ENCODE assay signal across 11 mouse cellular contexts in the genomic region with DNA sequence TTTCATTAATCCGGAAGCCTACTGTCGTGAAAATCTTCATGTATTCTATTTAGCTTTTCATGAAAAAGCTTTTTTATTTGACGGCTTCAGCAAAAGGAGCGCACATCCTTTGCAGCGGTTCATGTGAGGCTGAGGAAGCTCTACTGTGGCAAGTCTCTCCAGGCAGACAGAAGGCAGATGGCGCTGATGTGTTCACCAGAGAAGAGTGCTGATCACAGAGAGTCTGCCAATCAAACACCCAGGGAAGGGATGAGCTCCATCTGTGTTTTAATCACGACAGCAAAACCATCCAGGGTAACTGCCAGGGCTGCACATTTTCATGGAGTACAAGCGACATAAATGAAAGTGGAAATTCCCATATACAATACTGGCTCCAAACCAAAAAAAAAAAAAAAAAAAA.
DNase-seq lines count a peak whose midpoint lies in the region; ATAC-seq and TF ChIP-seq lines count a peak whose summit lies in the region.
"Had no signal": no experiment of that assay in that cellular context is flagged by ENCODE, and none has a peak within 500 bp of the region (broad histone marks: within the 10 kb centered on the region; RNA-seq: fewer than 3 reads in every experiment).

No protein-coding gene starts in this region.

- intact Hi-C loops in left cerebral cortex, adult 2 months (cut with DNase I): loop anchor here (5.0 kb wide), 1 partner anchor 360 kb away; no protein-coding TSS in a partner anchor

- H3K4me2 ChIP-seq in midbrain, embryonic 14.5 days (ENCODE audit: low read length): no peak overlapping the region
- no peak overlapping the region for H3K4me2 ChIP-seq in stomach, postnatal 0 days (replicated peaks; ENCODE audit: low read depth)
- H3K4me2 ChIP-seq: heart, embryonic 13.5 days; lung, embryonic 14.5 days had no signal

- H3K4me1 ChIP-seq in midbrain, embryonic 14.5 days (ENCODE audit: control insufficient read depth, insufficient read depth, low read length): no peaks in the 10 kb centered on the region
- no peaks in the 10 kb centered on the region for H3K4me1 ChIP-seq in midbrain, embryonic 10.5 days
- no peaks in the 10 kb centered on the region for H3K4me1 ChIP-seq in stomach, postnatal 0 days (replicated peaks; ENCODE audit: control insufficient read depth, insufficient read depth)

- DNase-seq in midbrain, embryonic 14.5 days: peak; percentile 67
- no peak for DNase-seq in midbrain, embryonic 10.5 days (ENCODE audit: low spot score)
- DNase-seq in frontal cortex, postnatal 14 days (ENCODE audit: low spot score in 2 of 2): peak; percentile 49 to 72
- DNase-seq in left cerebral cortex, adult 2 months (ENCODE audit: extremely low spot score in 1 of 2, low spot score in 2 of 2): peak; percentile 53 to 65
- DNase-seq in stomach, postnatal 0 days (ENCODE audit: low spot score): no peak
- DNase-seq in gastrocnemius, postnatal 4 days (ENCODE audit: low spot score in 2 of 2): no peak
- DNase-seq in gastrocnemius, postnatal 10 days: no peak
- DNase-seq: lung, embryonic 14.5 days; thymus, postnatal 4 days had no signal

- no peak overlapping the region for H3K9ac ChIP-seq in midbrain, embryonic 14.5 days (replicated peaks; ENCODE audit: low read length)
- H3K9ac ChIP-seq in stomach, postnatal 0 days (ENCODE audit: low read length): no peak overlapping the region
- H3K9ac ChIP-seq: heart, embryonic 13.5 days; lung, embryonic 14.5 days had no signal

- TF ChIP-seq EP300 in stomach, postnatal 0 days (optimal IDR thresholded peaks at IDR 0.05): no peak

- H3K27ac ChIP-seq in midbrain, embryonic 14.5 days (replicated peaks; ENCODE audit: low read depth, low read length): no peak overlapping the region
- no peak overlapping the region for H3K27ac ChIP-seq in midbrain, embryonic 10.5 days (replicated peaks)
- no peak overlapping the region for H3K27ac ChIP-seq in left cerebral cortex, adult 2 months
- H3K27ac ChIP-seq in stomach, postnatal 0 days (replicated peaks): no peak overlapping the region
- H3K27ac ChIP-seq: heart, embryonic 13.5 days had no signal

- no peaks in the 10 kb centered on the region for H3K36me3 ChIP-seq in midbrain, embryonic 14.5 days (ENCODE audit: control insufficient read depth, insufficient read depth, low read length)
- H3K36me3 ChIP-seq in midbrain, embryonic 10.5 days: no peaks in the 10 kb centered on the region
- H3K36me3 ChIP-seq in stomach, postnatal 0 days (ENCODE audit: control insufficient read depth, insufficient read depth, low read length): no peaks in the 10 kb centered on the region

- H3K27me3 ChIP-seq in midbrain, embryonic 14.5 days (ENCODE audit: control insufficient read depth, insufficient read depth, low read length): no peaks in the 10 kb centered on the region
- no peaks in the 10 kb centered on the region for H3K27me3 ChIP-seq in midbrain, embryonic 10.5 days (ENCODE audit: low read depth, poor library complexity, severe bottlenecking)
- no peaks in the 10 kb centered on the region for H3K27me3 ChIP-seq in stomach, postnatal 0 days (ENCODE audit: control insufficient read depth, insufficient read depth, low read length)
- H3K27me3 ChIP-seq: heart, embryonic 13.5 days; Patski had no signal

- ATAC-seq in midbrain, embryonic 14.5 days (ENCODE audit: low FRiP score, low TSS enrichment): peak; percentile 53; the same call in 1 of the 2 replicates
- no peak for ATAC-seq in stomach, postnatal 0 days (ENCODE audit: low FRiP score, low TSS enrichment)
- ATAC-seq: Patski had no signal

- 66% methylated on average over 8 of the region's 8 CpGs for WGBS in midbrain, embryonic 14.5 days
- WGBS in midbrain, embryonic 10.5 days: 86% methylated on average over 8 of the region's 8 CpGs
- 87% methylated on average over 8 of the region's 8 CpGs for WGBS in stomach, postnatal 0 days

- no peaks in the 10 kb centered on the region for H3K9me3 ChIP-seq in midbrain, embryonic 14.5 days (ENCODE audit: control insufficient read depth, low read length)
- H3K9me3 ChIP-seq in midbrain, embryonic 10.5 days (replicated peaks): no peaks in the 10 kb centered on the region
- no peaks in the 10 kb centered on the region for H3K9me3 ChIP-seq in stomach, postnatal 0 days (ENCODE audit: control insufficient read depth, low read length)
- H3K9me3 ChIP-seq: heart, embryonic 13.5 days had no signal

- no peak overlapping the region for H3K4me3 ChIP-seq in midbrain, embryonic 14.5 days (replicated peaks; ENCODE audit: low read depth, low read length)
- no peak overlapping the region for H3K4me3 ChIP-seq in midbrain, embryonic 10.5 days
- no peak overlapping the region for H3K4me3 ChIP-seq in left cerebral cortex, adult 2 months
- H3K4me3 ChIP-seq in stomach, postnatal 0 days (ENCODE audit: low read depth, low read length): no peak overlapping the region
- H3K4me3 ChIP-seq: heart, embryonic 13.5 days had no signal

- TF ChIP-seq CTCF in left cerebral cortex, adult 2 months (IDR thresholded peaks at IDR 0.05): peak; percentile 48
- peak; percentile 15; the same call in 1 of the 2 replicates for TF ChIP-seq CTCF in stomach, postnatal 0 days (IDR thresholded peaks at IDR 0.05; ENCODE audit: low read depth)

Comparison
In these comparisons a context has a peak if more than half of its experiments do, and no peak if none do; other contexts are left out.
1. DNase-seq: peak in midbrain, embryonic 14.5 days (single experiment), frontal cortex, postnatal 14 days (2 of 2) and left cerebral cortex, adult 2 months (2 of 2); none in midbrain, embryonic 10.5 days (single experiment), stomach, postnatal 0 days (single experiment), gastrocnemius, postnatal 4 days (0 of 2) and gastrocnemius, postnatal 10 days (single experiment).